Mouse (Mus musculus) naive thymus-derived CD4-positive, alpha-beta T cell, adult 2 months (primary cell): ENCODE measurements around the gene Fgf13.

Source experiments
- DNase-seq: peaks from one replicate; pipeline ENCODE4 v3.0.0-alpha.2; 2011; ENCODE audit warnings: low read depth

The Fgf13 gene

GRCm38 (mm10) chrX:59186922-59187321 is 380.9 kb downstream of the Fgf13 start:
- no peak for DNase-seq

- no peak for DNase-seq
These were observed 385.5 kb downstream of the Fgf13 start for GRCm38 (mm10) chrX:59182323-59182722.

- no peak for DNase-seq
These were observed 388.2 kb downstream of the Fgf13 start for GRCm38 (mm10) chrX:59179627-59180026.

GRCm38 (mm10) chrX:59179081-59179596 is 388.7 kb downstream of the Fgf13 start:
- no peak for DNase-seq

GRCm38 (mm10) chrX:59177653-59178052 is 390.2 kb downstream of the Fgf13 start:
- DNase-seq: no peak

GRCm38 (mm10) chrX:59172200-59172599 is 395.7 kb downstream of the Fgf13 start:
- peak; percentile 22 for DNase-seq

GRCm38 (mm10) chrX:59166763-59167162 is 401.1 kb downstream of the Fgf13 start:
- no peak for DNase-seq

- peak; percentile 32 for DNase-seq
These were observed 425.9 kb downstream of the Fgf13 start for GRCm38 (mm10) chrX:59141947-59142346.

GRCm38 (mm10) chrX:59134928-59135361 is 432.9 kb downstream of the Fgf13 start:
- DNase-seq: peak; percentile 61

GRCm38 (mm10) chrX:59134166-59134861 is 433.6 kb downstream of the Fgf13 start:
- peak; percentile 50 for DNase-seq

- DNase-seq: peak; percentile 26
These were observed 434.1 kb downstream of the Fgf13 start for GRCm38 (mm10) chrX:59133834-59134165.

GRCm38 (mm10) chrX:59133416-59133815 is 434.5 kb downstream of the Fgf13 start:
- DNase-seq: peak; percentile 17

GRCm38 (mm10) chrX:59126637-59127036 is 441.2 kb downstream of the Fgf13 start:
- no peak for DNase-seq

GRCm38 (mm10) chrX:59113187-59113586 is 454.7 kb downstream of the Fgf13 start:
- no peak for DNase-seq

GRCm38 (mm10) chrX:59085928-59086327 is 481.9 kb downstream of the Fgf13 start:
- no peak for DNase-seq

- no peak for DNase-seq
These were observed 487.4 kb downstream of the Fgf13 start for GRCm38 (mm10) chrX:59080427-59080826.

GRCm38 (mm10) chrX:59072083-59072482 is 495.8 kb downstream of the Fgf13 start:
- no peak for DNase-seq

- no peak for DNase-seq
These were observed 504.7 kb downstream of the Fgf13 start for GRCm38 (mm10) chrX:59063157-59063556.

- DNase-seq: peak; percentile 0
These were observed 532.9 kb downstream of the Fgf13 start for GRCm38 (mm10) chrX:59034969-59035368.
